Mouse (Mus musculus): ENCODE measurements around the gene Svop. TPM values are rescaled to one million over a fixed set of nuclear protein-coding genes. Genes with fewer than 3 reads are reported as not detected.
A peak's percentile ranks its signal among the peaks of the same experiment; 100 is the strongest.

Svop gene
- polyA plus RNA-seq, 1 experiment from 2014 or later, result 83.2 TPM

- H3K4me2 ChIP-seq, result no peak overlapping the region
- no peak overlapping the region for H3K4me3 ChIP-seq
- H3K9ac ChIP-seq, result no peak overlapping the region
- 62% methylated on average over 9 of the region's 9 CpGs for WGBS
- peaks cover 44% of the 10 kb centered on the region for H3K4me1 ChIP-seq (replicated peaks)
- H3K27ac ChIP-seq, result 0 out of 2 replicates have a peak overlapping the region, but pooled peaks have one; percentile 13
- ATAC-seq (ENCODE audit: low FRiP score), result no peak
- no peaks in the 10 kb centered on the region for H3K9me3 ChIP-seq
- no peaks in the 10 kb centered on the region for H3K27me3 ChIP-seq
- peaks cover 37% of the 10 kb centered on the region for H3K36me3 ChIP-seq
Measured at GRCm38 (mm10) chr5:113986182-113986961, 105.0 kb downstream of the Svop start.

DNA sequence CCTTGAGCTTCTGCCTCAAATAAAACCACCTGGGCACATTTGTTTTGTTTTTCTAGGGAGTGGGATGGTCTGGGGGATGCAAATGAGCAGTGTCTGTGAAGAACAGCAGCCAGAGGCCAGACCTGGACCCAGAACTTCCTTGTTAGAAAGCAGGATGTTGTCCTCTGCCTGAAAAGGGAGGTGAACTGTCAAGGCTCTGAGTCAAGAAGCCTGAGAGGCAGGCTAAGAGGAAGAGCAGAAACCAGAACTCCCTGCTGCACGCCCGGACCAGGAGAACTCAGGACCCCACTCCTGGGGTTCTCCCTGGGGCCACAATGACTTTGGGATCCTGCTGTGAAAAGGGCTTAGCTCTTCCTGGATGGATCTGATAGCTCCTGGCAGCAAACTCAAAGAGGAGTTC is 105.6 kb downstream of the Svop start:
- no peak for ATAC-seq (ENCODE audit: low FRiP score)
- Histone ChIP-seq H3K4me1 (replicated peaks) (peaks cover 38% of the 10 kb centered on the region), H3K4me2 (no peak overlapping the region), H3K36me3 (peaks cover 40% of the 10 kb centered on the region), H3K9ac (no peak overlapping the region), H3K27ac (0 out of 2 replicates have a peak overlapping the region, but pooled peaks have one; percentile 12), H3K27me3 (no peaks in the 10 kb centered on the region), H3K9me3 (no peaks in the 10 kb centered on the region), H3K4me3 (no peak overlapping the region)
- 68% methylated on average over 2 of the region's 2 CpGs for WGBS

GRCm38 (mm10) chr5:113984025-113984740 is 107.2 kb downstream of the Svop start:
- Histone ChIP-seq H3K9ac (0 out of 2 replicates have a peak overlapping the region, but pooled peaks have one; percentile 20), H3K4me1 (replicated peaks) (peaks cover 25% of the 10 kb centered on the region), H3K27ac (no peak overlapping the region), H3K4me2 (no peak overlapping the region), H3K27me3 (no peaks in the 10 kb centered on the region), H3K4me3 (no peak overlapping the region), H3K36me3 (peaks cover 36% of the 10 kb centered on the region), H3K9me3 (no peaks in the 10 kb centered on the region)
- ATAC-seq (ENCODE audit: low FRiP score), result no peak
- WGBS, result 93% methylated on average over 13 of the region's 13 CpGs

DNA sequence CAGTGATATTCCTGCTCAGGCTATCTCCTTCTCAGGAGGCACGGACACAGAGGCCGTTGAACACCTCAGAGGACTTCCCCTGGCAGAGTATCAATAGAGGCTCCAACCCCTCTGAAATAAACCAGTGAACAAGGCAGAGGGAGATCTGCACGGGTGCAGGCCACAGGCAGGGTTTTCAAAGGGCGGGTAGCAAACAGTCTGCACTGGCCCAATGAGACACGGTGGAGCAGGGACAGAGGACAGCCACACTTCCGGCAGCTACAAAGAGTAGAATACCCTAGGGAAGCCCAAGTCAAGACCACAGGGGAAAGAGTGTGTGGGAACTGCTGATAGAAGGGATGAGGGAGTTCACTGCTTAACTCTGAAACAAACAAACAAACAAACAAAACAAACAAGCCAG is 107.8 kb downstream of the Svop start:
- Histone ChIP-seq H3K27me3 (no peaks in the 10 kb centered on the region), H3K9ac (0 out of 2 replicates have a peak overlapping the region, but pooled peaks have one; percentile 20), H3K4me3 (no peak overlapping the region), H3K4me2 (no peak overlapping the region), H3K4me1 (replicated peaks) (peaks cover 25% of the 10 kb centered on the region), H3K36me3 (peaks cover 32% of the 10 kb centered on the region), H3K27ac (no peak overlapping the region), H3K9me3 (no peaks in the 10 kb centered on the region)
- WGBS, result 74% methylated on average over 6 of the region's 6 CpGs
- ATAC-seq (ENCODE audit: low FRiP score), result no peak

- Histone ChIP-seq H3K27ac (no peak overlapping the region), H3K27me3 (no peaks in the 10 kb centered on the region), H3K4me3 (no peak overlapping the region), H3K9ac (no peak overlapping the region), H3K9me3 (no peaks in the 10 kb centered on the region), H3K4me1 (replicated peaks) (peaks cover 24% of the 10 kb centered on the region), H3K36me3 (peaks cover 36% of the 10 kb centered on the region), H3K4me2 (no peak overlapping the region)
- no peak for ATAC-seq (ENCODE audit: low FRiP score)
- WGBS, result 79% methylated on average over 8 of the region's 8 CpGs
Measured at GRCm38 (mm10) chr5:113981843-113982242, 109.5 kb downstream of the Svop start.

DNA sequence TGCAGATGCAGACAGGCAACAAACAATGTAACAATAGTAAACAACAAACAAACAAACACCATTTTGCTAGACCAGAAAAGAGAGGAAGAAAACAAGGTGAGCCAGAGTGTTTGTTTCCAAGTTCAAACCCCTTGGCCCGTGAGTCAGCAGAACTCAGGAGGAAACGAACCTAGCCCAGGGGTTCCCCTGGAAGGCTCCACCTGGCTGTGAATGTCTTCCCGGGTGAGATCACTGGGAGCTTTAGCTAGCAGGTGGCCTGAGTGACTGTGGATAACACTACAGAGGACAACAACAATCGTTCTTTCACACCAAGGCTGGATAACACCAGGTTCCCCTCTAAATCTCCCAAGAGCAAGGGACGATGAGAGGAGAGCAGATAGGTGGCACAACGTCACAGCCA is 110.2 kb downstream of the Svop start:
- H3K9ac ChIP-seq, result no peak overlapping the region
- no peak overlapping the region for H3K4me3 ChIP-seq
- H3K36me3 ChIP-seq, result peaks cover 31% of the 10 kb centered on the region
- no peak overlapping the region for H3K4me2 ChIP-seq
- H3K4me1 ChIP-seq (replicated peaks), result peaks cover 17% of the 10 kb centered on the region
- H3K27me3 ChIP-seq, result no peaks in the 10 kb centered on the region
- WGBS, result 93% methylated on average over 6 of the region's 6 CpGs
- no peak for ATAC-seq (ENCODE audit: low FRiP score)
- no peaks in the 10 kb centered on the region for H3K9me3 ChIP-seq
- no peak overlapping the region for H3K27ac ChIP-seq

- no peak for ATAC-seq (ENCODE audit: low FRiP score)
- no peak overlapping the region for H3K4me2 ChIP-seq
- WGBS, result 90% methylated on average over 1 of the region's 1 CpGs
- H3K9ac ChIP-seq, result no peak overlapping the region
- H3K9me3 ChIP-seq, result no peaks in the 10 kb centered on the region
- H3K27me3 ChIP-seq, result no peaks in the 10 kb centered on the region
- peaks cover 28% of the 10 kb centered on the region for H3K36me3 ChIP-seq
- H3K4me1 ChIP-seq (replicated peaks), result peaks cover 18% of the 10 kb centered on the region
- H3K27ac ChIP-seq, result no peak overlapping the region
- no peak overlapping the region for H3K4me3 ChIP-seq
Measured at GRCm38 (mm10) chr5:113980511-113980910, 110.9 kb downstream of the Svop start.

GRCm38 (mm10) chr5:113977309-113977708 is 114.1 kb downstream of the Svop start:
- Histone ChIP-seq H3K27me3 (no peaks in the 10 kb centered on the region), H3K4me1 (replicated peaks) (peaks cover 38% of the 10 kb centered on the region), H3K4me3 (no peak overlapping the region), H3K4me2 (no peak overlapping the region), H3K27ac (no peak overlapping the region), H3K9me3 (no peaks in the 10 kb centered on the region), H3K36me3 (peaks cover 28% of the 10 kb centered on the region), H3K9ac (peak overlapping the region; percentile 49; the same call in 1 of the 2 replicates)
- WGBS, result 87% methylated on average over 8 of the region's 8 CpGs
- ATAC-seq (ENCODE audit: low FRiP score), result no peak

Other genes starting within 250 kb of the Svop start
- 176 and 190 TPM in 2 replicates for gene Coro1c, start 182.8 kb downstream of the Svop start, polyA plus RNA-seq (2015; fragmentation: Nextera tagmentation; extraction: Ambion mirVana)
- 15.0 and 18.7 TPM in 2 replicates for gene Ssh1, start 97.7 kb downstream of the Svop start, polyA plus RNA-seq (2015; fragmentation: Nextera tagmentation; extraction: Ambion mirVana)
- gene Dao, start 87.9 kb downstream of the Svop start, polyA plus RNA-seq (2015; fragmentation: Nextera tagmentation; extraction: Ambion mirVana), result not detected in 2 replicates
- gene Usp30, start 26.1 kb downstream of the Svop start, polyA plus RNA-seq (2015; fragmentation: Nextera tagmentation; extraction: Ambion mirVana), result 16.2 and 16.8 TPM in 2 replicates
- 5.4 and 6.3 TPM in 2 replicates for gene Alkbh2, start 36.6 kb upstream of the Svop start, polyA plus RNA-seq (2015; fragmentation: Nextera tagmentation; extraction: Ambion mirVana)
- 10.4 and 11.1 TPM in 2 replicates for gene Ung, start 38.8 kb upstream of the Svop start, polyA plus RNA-seq (2015; fragmentation: Nextera tagmentation; extraction: Ambion mirVana)
- 1.9 and 3.2 TPM in 2 replicates for gene Acacb, start 55.0 kb upstream of the Svop start, polyA plus RNA-seq (2015; fragmentation: Nextera tagmentation; extraction: Ambion mirVana)
- 1.0 and 2.9 TPM in 2 replicates for gene Foxn4, start 182.2 kb upstream of the Svop start, polyA plus RNA-seq (2015; fragmentation: Nextera tagmentation; extraction: Ambion mirVana)
- gene Myo1h, start 197.6 kb upstream of the Svop start, polyA plus RNA-seq (2015; fragmentation: Nextera tagmentation; extraction: Ambion mirVana), result 0.93 and 1.3 TPM in 2 replicates